Mouse (Mus musculus) liver, embryonic 14.5 days (tissue): ENCODE measurements at regions not wholly inside any gene's neighbourhood (a gene's known extent, or its start where the extent isn't known, plus 50 kb on each side); places are given as distances from the start of the nearest gene placed in this dataset.

Source experiments
- CTCF ChIP-seq: IDR thresholded peaks from 2 replicates; pipeline ENCODE4 v1.5.1; 2016; ENCODE audit warnings: antibody characterized with exemption, low read depth, control low read depth
- EP300 ChIP-seq: IDR thresholded peaks from 2 replicates; pipeline ENCODE4 v1.6.1; 2016; ENCODE audit warnings: antibody characterized with exemption, low read depth

DNA sequence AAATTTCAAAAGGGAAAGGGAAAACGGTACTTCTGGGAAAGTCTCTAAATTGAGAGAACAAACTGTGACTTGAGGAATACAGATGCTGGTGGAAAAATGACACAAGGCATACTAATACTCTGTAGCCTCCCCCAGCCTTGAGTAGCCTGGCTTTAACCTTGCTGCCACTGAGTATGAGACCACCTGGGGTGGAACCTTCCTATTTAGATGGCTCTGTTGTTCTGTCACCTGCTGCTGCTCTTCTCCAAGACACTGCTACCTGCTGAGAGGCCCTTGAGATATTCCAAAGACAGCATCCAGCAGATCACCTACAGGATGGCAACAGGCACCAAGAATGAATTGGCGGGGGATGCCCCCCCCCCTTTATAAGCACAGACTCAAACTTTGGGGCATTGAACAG lies 380.5 kb upstream of the Klf6 start:
- TF ChIP-seq CTCF = no peak
- no peak for TF ChIP-seq EP300
